Mouse (Mus musculus) cortical plate, adult 2 months (tissue): ENCODE results near the gene Adamtsl1. TPM values are rescaled to one million over a fixed set of nuclear protein-coding genes. Genes with fewer than 3 reads are reported as not detected.

Experiments
- H3K27ac ChIP-seq: fragments of 200-500 bp; 2 replicates; pipeline ENCODE4 v1.5.1; 2012; ENCODE audit warnings: low read length, control low read depth, inconsistent platforms; ENCODE audit not compliant: insufficient read depth
- H3K4me1 ChIP-seq: fragments of 200-500 bp; 2 replicates; pipeline ENCODE4 v1.6.1; 2011; ENCODE audit warnings: low read length; ENCODE audit not compliant: control insufficient read depth, insufficient read depth
- H3K4me3 ChIP-seq: fragments of 200-500 bp; 2 replicates; pipeline ENCODE4 v1.5.1; 2011; ENCODE audit warnings: mild to moderate bottlenecking, low read length, control low read depth; ENCODE audit not compliant: insufficient read depth
- CTCF ChIP-seq: fragments of 200-500 bp; IDR thresholded peaks from 2 replicates; pipeline ENCODE4 v1.5.1; 2011; ENCODE audit warnings: mild to moderate bottlenecking, control low read depth, low read length; ENCODE audit not compliant: insufficient read depth; ENCODE audit errors: extremely low read depth
- POLR2A ChIP-seq: fragments of 200-500 bp; IDR thresholded peaks from 2 replicates; pipeline ENCODE4 v1.6.1; 2011; ENCODE audit warnings: mild to moderate bottlenecking, low read length, control low read depth; ENCODE audit not compliant: insufficient read depth; ENCODE audit errors: extremely low read depth
- polyA plus RNA-seq: library from polyadenylated mRNA; depleted of rRNA; stranded (reverse); fragments of >200 nt; gene quantifications from 2 replicates; pipeline ENCODE4 v1.2.3, GENCODE M21; 2012

Gene Adamtsl1
- polyA plus RNA-seq, 1 experiment = 2.6 TPM

DNA sequence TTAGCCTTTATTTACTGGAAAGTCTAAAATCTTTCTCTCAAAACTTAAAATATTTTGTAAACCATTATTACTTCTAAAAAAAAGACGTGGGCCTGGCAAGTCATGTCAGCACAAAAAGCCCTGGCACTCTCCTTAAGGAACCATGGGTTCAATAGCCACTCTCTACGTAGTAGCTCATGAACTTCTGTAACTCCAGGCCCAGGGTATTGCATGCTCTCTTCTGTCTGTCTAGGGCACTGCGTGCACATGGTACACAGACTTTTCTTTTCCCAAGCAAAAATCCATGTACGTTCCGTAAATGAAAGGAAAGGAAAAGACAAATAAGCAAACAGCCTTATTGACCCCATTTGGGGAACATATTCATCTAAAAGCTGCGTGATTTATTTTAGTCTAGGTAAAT is 253.7 kb downstream of the Adamtsl1 start:
- Histone ChIP-seq H3K4me1 (no peaks in the 10 kb centered on the region), H3K4me3 (no peak overlapping the region), H3K27ac (no peak overlapping the region)
- TF ChIP-seq CTCF (no peak), POLR2A (no peak)

DNA sequence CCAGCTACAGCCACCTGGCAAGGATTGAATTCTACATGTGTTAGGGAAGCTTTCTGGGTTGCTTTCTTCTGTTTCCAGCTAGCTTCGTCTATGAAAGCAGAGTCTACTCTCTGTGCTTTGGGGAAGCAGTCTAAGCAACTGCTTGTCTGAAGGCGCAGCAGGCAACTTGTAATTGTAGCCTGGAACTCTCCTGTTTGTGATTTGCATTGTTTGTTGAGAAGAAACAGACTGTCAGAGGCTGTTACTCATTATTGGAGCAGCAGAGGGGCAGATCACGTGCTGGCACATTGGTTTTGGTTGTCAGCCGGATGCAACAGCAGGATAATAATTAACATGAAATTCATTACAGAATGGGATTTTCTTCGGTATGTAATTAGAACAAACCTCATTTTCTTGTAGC is 254.1 kb downstream of the Adamtsl1 start:
- Histone ChIP-seq H3K27ac (no peak overlapping the region), H3K4me1 (no peaks in the 10 kb centered on the region), H3K4me3 (no peak overlapping the region)
- TF ChIP-seq CTCF (no peak), POLR2A (no peak)

DNA sequence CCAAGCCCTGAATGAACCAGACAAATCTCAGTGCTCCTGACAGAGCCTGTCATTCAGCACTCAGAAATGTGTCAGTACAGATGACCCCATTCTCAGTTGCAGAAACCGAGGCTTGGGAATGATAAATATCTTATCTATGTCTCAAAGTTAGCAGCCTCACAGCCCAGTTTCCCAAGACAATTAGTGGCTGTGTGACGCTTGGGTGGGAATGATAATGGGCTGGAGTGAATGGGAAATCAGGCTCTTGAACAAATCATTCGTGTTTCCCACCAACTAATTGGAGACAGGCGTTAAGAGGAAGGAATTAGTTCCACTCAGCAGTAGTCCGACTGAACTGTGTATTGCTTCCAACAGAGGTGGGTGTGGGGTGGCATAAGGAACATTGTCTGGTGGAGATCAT is 268.5 kb downstream of the Adamtsl1 start:
- H3K4me1 ChIP-seq = no peaks in the 10 kb centered on the region
- no peak overlapping the region for H3K4me3 ChIP-seq
- no peak overlapping the region for H3K27ac ChIP-seq
- TF ChIP-seq CTCF (no peak), POLR2A (no peak)

GRCm38 (mm10) chr4:85783768-85784379 is 269.9 kb downstream of the Adamtsl1 start:
- TF ChIP-seq POLR2A (no peak), CTCF (no peak)
- no peaks in the 10 kb centered on the region for H3K4me1 ChIP-seq
- no peak overlapping the region for H3K27ac ChIP-seq
- H3K4me3 ChIP-seq = no peak overlapping the region

DNA sequence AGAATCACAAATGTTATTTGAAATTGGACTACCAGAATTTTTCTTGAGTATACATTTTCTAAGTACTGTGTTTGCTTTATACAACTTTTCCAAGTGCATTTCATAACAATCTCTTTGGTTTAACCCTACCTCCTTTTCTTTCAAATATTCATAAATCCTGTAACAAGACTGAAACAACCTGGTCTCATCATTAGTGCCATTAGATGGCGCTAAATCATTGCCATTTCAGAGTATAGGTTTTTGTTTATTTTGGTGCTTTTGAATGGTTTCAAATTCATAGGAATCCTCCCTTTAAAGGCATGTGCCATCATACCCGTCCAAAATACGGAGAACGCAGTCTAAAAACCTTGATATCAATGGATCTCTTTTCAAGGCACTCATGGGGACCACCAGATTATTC is 270.5 kb downstream of the Adamtsl1 start:
- Histone ChIP-seq H3K4me3 (no peak overlapping the region), H3K4me1 (no peaks in the 10 kb centered on the region), H3K27ac (no peak overlapping the region)
- TF ChIP-seq CTCF (no peak), POLR2A (no peak)

DNA sequence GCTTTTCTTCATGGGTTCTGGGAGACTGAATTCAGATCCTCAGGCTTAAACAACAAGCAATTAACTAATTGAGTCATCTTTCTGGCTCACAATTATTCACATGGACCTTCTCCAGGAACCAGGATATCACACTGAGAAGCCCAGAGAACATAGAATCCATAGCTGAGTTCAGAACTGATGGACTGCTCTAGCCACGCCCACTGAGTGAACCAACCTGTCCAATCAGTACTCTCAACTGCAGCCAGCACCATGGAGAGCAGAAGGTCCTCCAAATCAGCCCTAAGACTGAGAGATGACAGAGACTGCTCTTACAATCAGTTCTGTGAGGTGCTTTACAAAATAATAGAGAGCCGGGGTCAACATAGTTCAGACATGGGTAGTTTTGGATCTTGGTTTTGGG is 276.3 kb downstream of the Adamtsl1 start:
- no peak overlapping the region for H3K4me3 ChIP-seq
- H3K27ac ChIP-seq = no peak overlapping the region
- TF ChIP-seq CTCF (no peak), POLR2A (no peak)
- H3K4me1 ChIP-seq = no peaks in the 10 kb centered on the region

- TF ChIP-seq CTCF = peak; percentile 97
- TF ChIP-seq POLR2A = no peak
- Histone ChIP-seq H3K4me1 (no peaks in the 10 kb centered on the region), H3K27ac (no peak overlapping the region), H3K4me3 (no peak overlapping the region)
Measured at GRCm38 (mm10) chr4:85801805-85802204, 287.8 kb downstream of the Adamtsl1 start.

DNA sequence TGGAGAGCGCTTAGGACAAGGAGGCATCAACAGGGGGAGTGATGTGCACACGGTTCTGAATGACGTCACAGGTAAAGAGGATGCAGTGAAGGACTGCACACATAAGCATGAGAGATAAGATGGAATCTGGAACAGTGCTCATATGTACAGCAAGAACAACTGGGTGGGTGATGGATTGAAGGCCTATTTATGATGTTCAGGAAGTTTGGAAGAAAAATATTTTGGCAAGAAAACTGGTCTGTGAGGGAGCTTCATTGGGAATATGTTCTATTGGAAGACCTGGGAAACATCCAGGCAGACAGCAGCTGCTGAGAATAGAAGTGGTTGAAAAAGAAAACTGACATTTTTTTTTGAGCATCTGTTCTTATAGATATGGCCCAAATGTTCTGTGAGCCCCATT is 300.4 kb downstream of the Adamtsl1 start:
- Histone ChIP-seq H3K4me3 (no peak overlapping the region), H3K27ac (0 out of 2 replicates have a peak overlapping the region, but pooled peaks have one; percentile 11), H3K4me1 (peaks cover 1% of the 10 kb centered on the region; the same call in 1 of the 2 replicates)
- no peak for TF ChIP-seq CTCF

DNA sequence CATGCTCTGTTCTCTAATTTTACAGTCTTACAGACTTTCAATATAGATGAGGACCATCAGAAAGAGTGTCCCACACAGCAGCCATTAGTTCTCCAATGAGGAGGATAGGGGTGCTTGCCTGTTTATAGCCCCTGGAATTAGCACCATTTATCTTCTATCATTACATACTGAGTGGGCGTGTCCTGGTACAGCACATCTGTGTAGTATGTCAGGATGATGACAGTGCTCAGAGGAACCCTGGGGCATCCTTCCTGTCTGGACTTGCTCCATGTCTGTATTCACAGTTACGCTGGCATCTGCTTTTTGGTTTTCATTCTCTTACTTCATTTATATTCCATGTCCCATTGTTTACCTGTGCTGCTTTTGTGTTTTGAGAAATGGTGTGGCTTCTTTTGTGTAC is 304.5 kb downstream of the Adamtsl1 start:
- TF ChIP-seq CTCF = no peak
- Histone ChIP-seq H3K4me1 (peaks cover 1% of the 10 kb centered on the region; the same call in 1 of the 2 replicates), H3K27ac (no peak overlapping the region), H3K4me3 (no peak overlapping the region)

- no peak for TF ChIP-seq POLR2A
- TF ChIP-seq CTCF = peak; percentile 74
Measured at GRCm38 (mm10) chr4:85819169-85819568, 305.2 kb downstream of the Adamtsl1 start.

GRCm38 (mm10) chr4:85819921-85820320 is 305.9 kb downstream of the Adamtsl1 start:
- TF ChIP-seq CTCF (no peak), POLR2A (no peak)
- H3K4me1 ChIP-seq = no peaks in the 10 kb centered on the region; the same call in 1 of the 2 replicates
- H3K4me3 ChIP-seq = no peak overlapping the region
- no peak overlapping the region for H3K27ac ChIP-seq

More at GRCm38 (mm10) chr4:85819169-85819568, 305.2 kb downstream of the Adamtsl1 start:
- no peak overlapping the region for H3K4me3 ChIP-seq
- no peak overlapping the region for H3K27ac ChIP-seq
- peaks cover 1% of the 10 kb centered on the region; the same call in 1 of the 2 replicates for H3K4me1 ChIP-seq
